Mouse (Mus musculus) lung, adult 2 months (tissue): Measurements from ENCODE around the gene Rbak.

Source experiments
- CTCF ChIP-seq: fragments of 200-500 bp; IDR thresholded peaks from 2 replicates; pipeline ENCODE4 v1.5.1; 2011; ENCODE audit warnings: mild to moderate bottlenecking, low read length, control low read depth; ENCODE audit not compliant: insufficient read depth
- POLR2A ChIP-seq: fragments of 200-500 bp; IDR thresholded peaks from 2 replicates; pipeline ENCODE4 v1.6.1; 2011; ENCODE audit warnings: low read depth, mild to moderate bottlenecking, control low read depth, low read length, borderline replicate concordance; ENCODE audit errors: extremely low read depth

- TF ChIP-seq CTCF (no peak), POLR2A (no peak)
Measured at GRCm38 (mm10) chr5:143226790-143227189, 46.2 kb upstream of the Rbak start, which contains the start of gene Spdye4a.
